Mouse (Mus musculus) heart, adult 9 months (tissue): Measurements from ENCODE around the gene Trnt1.

Experiments
- DNase-seq, 2 experiments: peaks; one replicate each; pipeline ENCODE4 v3.0.0; 2022; ENCODE audit warnings: low spot score in 2 of 2

Trnt1 gene

GRCm38 (mm10) chr6:106768640-106769289, at the start of gene Trnt1:
Gene Trnt1, plus strand, starts transcription at chr6:106769120.
- peak; percentile 97 for DNase-seq

- no peak for DNase-seq
Measured at GRCm38 (mm10) chr6:106725642-106726041, 43.3 kb upstream of the Trnt1 start.

- DNase-seq, result no peak
Measured at GRCm38 (mm10) chr6:106726078-106726477, 42.8 kb upstream of the Trnt1 start.

GRCm38 (mm10) chr6:106727703-106728102, 41.2 kb upstream of the Trnt1 start:
- DNase-seq, result no peak

GRCm38 (mm10) chr6:106729682-106730314, 39.1 kb upstream of the Trnt1 start:
- DNase-seq, result no peak

GRCm38 (mm10) chr6:106732563-106732962, 36.4 kb upstream of the Trnt1 start:
- DNase-seq, result no peak

- DNase-seq, result no peak
Measured at GRCm38 (mm10) chr6:106738229-106738628, 30.7 kb upstream of the Trnt1 start.

- DNase-seq, result no peak
Measured at GRCm38 (mm10) chr6:106740244-106740825, 28.6 kb upstream of the Trnt1 start.

GRCm38 (mm10) chr6:106743556-106744233, 25.2 kb upstream of the Trnt1 start:
- DNase-seq, result no peak

GRCm38 (mm10) chr6:106745673-106746394, 23.1 kb upstream of the Trnt1 start:
- no peak for DNase-seq

- DNase-seq, result no peak
Measured at GRCm38 (mm10) chr6:106747251-106747650, 21.7 kb upstream of the Trnt1 start.

GRCm38 (mm10) chr6:106747804-106748203, 21.1 kb upstream of the Trnt1 start:
- no peak for DNase-seq

GRCm38 (mm10) chr6:106748887-106749388, 20.0 kb upstream of the Trnt1 start, which contains the start of gene Il5ra:
Gene Il5ra, minus strand, starts transcription at chr6:106749037.
- no peak for DNase-seq

- no peak for DNase-seq
Measured at GRCm38 (mm10) chr6:106750291-106750690, 18.6 kb upstream of the Trnt1 start.

GRCm38 (mm10) chr6:106758299-106758698, 10.6 kb upstream of the Trnt1 start:
- no peak for DNase-seq

GRCm38 (mm10) chr6:106760473-106761218, 8.3 kb upstream of the Trnt1 start:
- no peak for DNase-seq

- DNase-seq, result no peak
Measured at GRCm38 (mm10) chr6:106761486-106761885, 7.4 kb upstream of the Trnt1 start.

GRCm38 (mm10) chr6:106765892-106766291, 3.0 kb upstream of the Trnt1 start:
- DNase-seq, result no peak

- DNase-seq, result no peak
Measured at GRCm38 (mm10) chr6:106766774-106767173, 2.1 kb upstream of the Trnt1 start.

- no peak for DNase-seq
Measured at GRCm38 (mm10) chr6:106769290-106769866, 458 bp downstream of the Trnt1 start.

- DNase-seq, result no peak
Measured at GRCm38 (mm10) chr6:106770046-106770445, 1.1 kb downstream of the Trnt1 start.
